Mouse (Mus musculus) layer of hippocampus, adult 18-20 months (tissue): ENCODE data around the gene Ralgps1. TPM values are rescaled to one million over a fixed set of nuclear protein-coding genes. Genes with fewer than 3 reads are reported as not detected.

Source experiments
- DNase-seq, 2 experiments: peaks; one replicate each; pipeline ENCODE4 v3.0.0; 2022; ENCODE audit warnings: low spot score in 2 of 2
- total RNA-seq, 2 experiments: library from RNA; stranded (reverse); gene quantifications; 2 replicates each; pipeline ENCODE4 v1.2.3; 2021

Ralgps1 gene
- total RNA-seq, 2 experiments from 2014 or later: 60.3 to 62.4 TPM

- no peak for DNase-seq
Observed at GRCm38 (mm10) chr2:33179171-33179929, 191.9 kb downstream of the Ralgps1 start.

GRCm38 (mm10) chr2:33178243-33178932, 192.9 kb downstream of the Ralgps1 start:
- DNase-seq: no peak

- no peak for DNase-seq
Observed at GRCm38 (mm10) chr2:33177443-33178242, 193.6 kb downstream of the Ralgps1 start.

GRCm38 (mm10) chr2:33176921-33177320, 194.4 kb downstream of the Ralgps1 start:
- no peak for DNase-seq

- DNase-seq: peak in 1 of 2 experiments; percentile 34
Observed at GRCm38 (mm10) chr2:33176516-33176915, 194.8 kb downstream of the Ralgps1 start.

GRCm38 (mm10) chr2:33173686-33174085, 197.6 kb downstream of the Ralgps1 start:
- no peak for DNase-seq

GRCm38 (mm10) chr2:33173126-33173525, 198.2 kb downstream of the Ralgps1 start:
- DNase-seq: no peak

- DNase-seq: no peak
Observed at GRCm38 (mm10) chr2:33170777-33171565, 200.3 kb downstream of the Ralgps1 start.

GRCm38 (mm10) chr2:33169445-33169844, 201.8 kb downstream of the Ralgps1 start:
- no peak for DNase-seq

- DNase-seq: no peak
Observed at GRCm38 (mm10) chr2:33167060-33167459, 204.2 kb downstream of the Ralgps1 start.

GRCm38 (mm10) chr2:33165710-33166374, 205.4 kb downstream of the Ralgps1 start:
- no peak for DNase-seq

GRCm38 (mm10) chr2:33165229-33165628, 206.1 kb downstream of the Ralgps1 start:
- no peak for DNase-seq

GRCm38 (mm10) chr2:33164646-33165045, 206.6 kb downstream of the Ralgps1 start:
- no peak for DNase-seq

GRCm38 (mm10) chr2:33162126-33162525, 209.2 kb downstream of the Ralgps1 start:
- DNase-seq: no peak

GRCm38 (mm10) chr2:33160326-33160973, 210.8 kb downstream of the Ralgps1 start:
- DNase-seq: no peak

- DNase-seq: no peak
Observed at GRCm38 (mm10) chr2:33159593-33159992, 211.7 kb downstream of the Ralgps1 start.

GRCm38 (mm10) chr2:33158895-33159294, 212.4 kb downstream of the Ralgps1 start:
- DNase-seq: no peak

GRCm38 (mm10) chr2:33156283-33156781, 215.0 kb downstream of the Ralgps1 start:
- DNase-seq: no peak

- peak; percentile 64 to 89 for DNase-seq
Observed at GRCm38 (mm10) chr2:33154751-33155372, 216.4 kb downstream of the Ralgps1 start.
